Mouse (Mus musculus) myocyte (in vitro differentiated cells): ENCODE measurements around the gene Ccnd3. TPM values are rescaled to one million over a fixed set of nuclear protein-coding genes. Genes with fewer than 3 reads are reported as not detected.
"Not testable (repeated sequence)": the region's sequence is repeated elsewhere in the genome, so short reads cannot be mapped to it uniquely, and the experiment has no call there.

ENCODE experiments used
- H3K27me3 ChIP-seq: one replicate; pipeline ENCODE4 v1.6.1; 2011; ENCODE audit not compliant: control insufficient read depth, insufficient read depth, insufficient read length
- H3K36me3 ChIP-seq: one replicate; pipeline ENCODE4 v1.6.1; 2011; ENCODE audit not compliant: control insufficient read depth, insufficient read depth
- H3K4me2 ChIP-seq: one replicate; pipeline ENCODE4 v1.6.1; 2011; ENCODE audit warnings: low read depth, control low read depth
- H3K4me3 ChIP-seq: one replicate; pipeline ENCODE4 v1.5.1; 2011; ENCODE audit warnings: mild to moderate bottlenecking, control low read depth, moderate library complexity
- H3K79me2 ChIP-seq: one replicate; pipeline ENCODE4 v1.6.1; 2011; ENCODE audit not compliant: control insufficient read depth, insufficient read depth
- H3ac ChIP-seq: one replicate; pipeline ENCODE4 v1.6.1; 2011; ENCODE audit not compliant: control insufficient read depth, insufficient read length
- CEBPB ChIP-seq: IDR thresholded peaks from 2 replicates; pipeline ENCODE4 v1.6.1; 2011; ENCODE audit warnings: mild to moderate bottlenecking, moderate library complexity; ENCODE audit not compliant: poor library complexity, insufficient read depth, severe bottlenecking
- E2F4 ChIP-seq: IDR thresholded peaks from one replicate; pipeline ENCODE4 v1.6.1; 2011; ENCODE audit warnings: mild to moderate bottlenecking, control low read depth, moderate library complexity; ENCODE audit not compliant: insufficient read depth
- MAX ChIP-seq: IDR thresholded peaks from one replicate; pipeline ENCODE4 v1.6.1; 2011; ENCODE audit warnings: low read depth, mild to moderate bottlenecking, control low read depth
- MYOD1 ChIP-seq, 3 experiments: IDR thresholded peaks; one replicate each; pipeline ENCODE4 v1.6.1; 2011; ENCODE audit warnings: control low read depth in 2 of 3, low read depth in 2 of 3, mild to moderate bottlenecking in 2 of 3, moderate library complexity in 1 of 3; ENCODE audit not compliant: insufficient read length in 2 of 3, control insufficient read depth in 1 of 3
- MYOG ChIP-seq, 3 experiments: IDR thresholded peaks; one replicate each; pipeline ENCODE4 v1.6.1; 2011; ENCODE audit warnings: control low read depth in 2 of 3, low read depth in 2 of 3, mild to moderate bottlenecking in 2 of 3; ENCODE audit not compliant: insufficient read length in 2 of 3, control insufficient read depth in 1 of 3, insufficient read depth in 1 of 3
- POLR2A ChIP-seq: IDR thresholded peaks from one replicate; pipeline ENCODE4 v1.6.1; 2011; ENCODE audit warnings: low read depth, mild to moderate bottlenecking, control low read depth, moderate library complexity; ENCODE audit not compliant: insufficient read length
- POLR2AphosphoS2 ChIP-seq: IDR thresholded peaks from one replicate; pipeline ENCODE4 v1.6.1; 2011; ENCODE audit warnings: low read depth, control low read depth; ENCODE audit not compliant: insufficient read length
- REST ChIP-seq: IDR thresholded peaks from one replicate; pipeline ENCODE4 v1.6.1; 2011; ENCODE audit warnings: mild to moderate bottlenecking, control low read depth, moderate library complexity; ENCODE audit not compliant: insufficient read depth, insufficient read length
- SRF ChIP-seq: IDR thresholded peaks from one replicate; pipeline ENCODE4 v1.6.1; 2011; ENCODE audit warnings: low read depth; ENCODE audit not compliant: control insufficient read depth, insufficient read length
- TCF12 ChIP-seq: IDR thresholded peaks from one replicate; pipeline ENCODE4 v1.6.1; 2011; ENCODE audit warnings: mild to moderate bottlenecking, control low read depth; ENCODE audit not compliant: poor library complexity, insufficient read depth, severe bottlenecking
- TCF3 ChIP-seq: IDR thresholded peaks from one replicate; pipeline ENCODE4 v1.6.1; 2011; ENCODE audit warnings: low read depth, control low read depth; ENCODE audit not compliant: insufficient read length
- USF1 ChIP-seq: IDR thresholded peaks from one replicate; pipeline ENCODE4 v1.6.1; 2011; ENCODE audit warnings: low read depth, mild to moderate bottlenecking, control low read depth, moderate library complexity
- polyA plus RNA-seq: library from polyadenylated mRNA; unstranded; fragments of >200 nt; fragmentation: generic; extraction: Trizol; gene quantifications from one replicate; pipeline ENCODE4 v1.2.1, GENCODE M21; 2012; ENCODE audit warnings: missing spikeins

Gene Ccnd3
- polyA plus RNA-seq, 1 experiment = 858 TPM

DNA sequence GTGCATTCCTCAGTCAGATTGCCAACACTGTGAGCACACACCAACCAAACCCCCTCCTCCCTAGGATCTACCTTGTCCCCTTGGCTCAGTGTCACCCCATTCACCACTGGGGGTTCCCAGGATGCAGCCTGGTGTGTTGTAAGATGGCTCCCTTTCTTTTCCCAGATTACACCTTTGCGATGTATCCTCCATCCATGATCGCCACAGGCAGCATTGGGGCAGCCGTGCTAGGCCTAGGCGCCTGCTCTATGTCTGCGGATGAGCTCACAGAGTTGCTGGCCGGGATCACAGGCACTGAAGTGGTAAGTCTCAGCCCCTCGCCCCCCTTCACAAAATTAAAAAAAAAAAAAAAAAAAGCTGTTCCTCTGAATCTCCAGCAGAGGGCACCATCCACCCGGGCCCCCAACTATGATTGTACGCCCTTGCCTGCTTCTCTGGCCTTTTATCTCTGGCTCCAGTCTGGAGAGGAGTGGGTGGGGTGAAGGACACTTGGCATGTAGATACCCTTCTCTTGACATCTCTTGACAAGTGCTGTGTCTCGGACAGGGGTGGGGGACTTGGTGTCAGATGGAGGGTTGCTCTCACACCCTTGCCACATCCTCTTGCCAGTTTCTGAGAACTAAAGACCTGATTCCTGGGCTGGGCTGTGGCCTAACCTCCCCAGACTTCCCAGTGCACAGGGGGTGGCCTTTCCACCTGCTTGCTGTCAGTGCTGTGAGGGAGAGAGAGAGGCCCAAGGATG is 93.2 kb downstream of the Ccnd3 start:
- H3K27me3 ChIP-seq = no peaks in the 10 kb centered on the region
- H3K4me3 ChIP-seq = peak overlapping the region; percentile 100
- peak overlapping the region; percentile 81 for H3K4me2 ChIP-seq
- no peak overlapping the region for H3ac ChIP-seq
- peak; percentile 38 for TF ChIP-seq POLR2A
- TF ChIP-seq POLR2AphosphoS2 = peak; percentile 86
- TF ChIP-seq CEBPB = no peak
- no peak for TF ChIP-seq REST
- peak in 1 of 3 experiments; percentile 70 for TF ChIP-seq MYOG (IDR thresholded peaks at IDR 0.05; ENCODE audit: control insufficient read depth in 1 of 3, insufficient read depth in 1 of 3, insufficient read length in 2 of 3, low read depth in 2 of 3)
- peak; percentile 2 for TF ChIP-seq TCF12
- TF ChIP-seq MYOD1 (IDR thresholded peaks at IDR 0.05; ENCODE audit: control insufficient read depth in 1 of 3, insufficient read length in 2 of 3, low read depth in 2 of 3) = peak in 2 of 3 experiments; percentile 61 to 72
- peaks cover 23% of the 10 kb centered on the region for H3K79me2 ChIP-seq
- H3K36me3 ChIP-seq = peaks cover 28% of the 10 kb centered on the region

DNA sequence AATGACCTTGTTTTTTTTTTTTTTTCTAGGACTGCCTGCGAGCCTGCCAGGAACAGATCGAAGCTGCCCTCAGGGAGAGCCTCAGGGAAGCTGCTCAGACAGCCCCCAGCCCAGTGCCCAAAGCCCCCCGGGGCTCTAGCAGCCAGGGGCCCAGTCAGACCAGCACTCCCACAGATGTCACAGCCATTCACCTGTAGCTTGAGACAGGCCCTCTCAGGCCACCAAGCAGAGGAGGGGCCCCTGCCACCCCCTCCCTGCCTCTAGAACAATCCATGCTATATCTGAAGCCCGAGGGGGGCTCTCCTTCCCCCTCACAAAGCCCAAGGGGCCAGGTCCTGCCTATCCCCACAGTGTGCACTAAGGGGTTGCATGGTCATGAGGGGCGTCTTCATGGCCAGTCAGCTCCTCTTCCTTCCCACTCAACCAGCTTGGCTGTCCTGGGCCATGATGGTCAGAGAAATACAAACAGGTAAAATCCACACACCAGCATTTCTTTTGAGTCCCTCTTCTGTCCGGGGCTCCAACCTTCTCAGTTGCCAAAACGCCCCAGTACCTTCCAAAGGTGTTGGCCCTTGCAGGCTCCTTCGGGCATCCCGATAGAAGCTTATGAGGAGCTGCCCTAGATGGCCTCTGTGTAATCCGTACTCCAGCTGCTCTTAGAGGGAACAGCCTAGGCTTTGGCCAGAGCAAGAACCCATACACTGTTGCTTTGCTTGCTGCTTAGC is 93.9 kb downstream of the Ccnd3 start:
- Histone ChIP-seq H3K79me2 (peaks cover 21% of the 10 kb centered on the region), H3K36me3 (peaks cover 28% of the 10 kb centered on the region)
- H3ac ChIP-seq, H3K27me3 ChIP-seq, H3K4me3 ChIP-seq, H3K4me2 ChIP-seq: not testable (repeated sequence)
- TF ChIP-seq POLR2AphosphoS2 = peak; percentile 18

DNA sequence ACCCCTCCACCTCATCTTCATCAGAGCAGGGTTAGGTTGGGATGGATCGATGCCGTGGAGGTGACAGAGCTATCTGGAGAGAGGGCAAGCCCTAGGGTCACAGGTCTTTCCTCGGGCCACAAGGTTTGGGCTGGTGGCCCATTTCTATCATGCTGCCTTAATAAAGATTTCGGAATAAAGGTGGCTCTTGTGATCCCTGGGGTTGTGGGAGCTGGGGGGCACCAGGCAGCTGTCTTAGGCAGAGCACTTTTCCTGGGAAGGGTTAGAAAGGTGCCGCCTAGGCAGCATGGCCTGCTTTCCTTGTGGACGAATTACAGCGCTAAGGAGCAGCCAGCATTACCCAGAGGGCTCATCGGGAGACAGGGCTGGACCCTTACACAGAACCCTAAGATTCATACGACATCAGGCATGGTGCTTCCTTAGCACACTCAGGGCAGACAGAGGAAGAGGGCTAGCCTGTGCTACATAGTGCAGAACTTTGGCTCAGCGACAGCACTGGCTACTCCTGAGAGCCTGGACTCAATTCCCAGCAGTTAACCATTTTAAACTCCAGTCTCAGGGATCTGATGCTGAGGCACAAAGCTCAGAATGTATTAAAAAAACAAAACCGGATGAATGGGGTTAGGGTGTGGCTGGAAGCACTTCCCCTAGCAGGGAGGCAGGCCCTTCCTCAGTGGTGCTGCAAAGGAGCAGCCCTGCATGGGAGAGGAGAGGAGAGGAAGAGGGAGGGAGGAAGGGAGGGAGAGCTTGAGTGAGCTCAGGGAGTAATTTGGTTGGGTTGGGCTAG is 94.9 kb downstream of the Ccnd3 start:
- H3K36me3 ChIP-seq = peaks cover 28% of the 10 kb centered on the region
- H3K4me3 ChIP-seq = no peak overlapping the region
- H3K79me2 ChIP-seq = peaks cover 11% of the 10 kb centered on the region
- TF ChIP-seq POLR2AphosphoS2 (peak; percentile 90), POLR2A (peak; percentile 59), REST (no peak), SRF (no peak), TCF3 (no peak)
- H3K4me2 ChIP-seq = no peak overlapping the region
- H3K27me3 ChIP-seq = no peaks in the 10 kb centered on the region
- no peak overlapping the region for H3ac ChIP-seq

DNA sequence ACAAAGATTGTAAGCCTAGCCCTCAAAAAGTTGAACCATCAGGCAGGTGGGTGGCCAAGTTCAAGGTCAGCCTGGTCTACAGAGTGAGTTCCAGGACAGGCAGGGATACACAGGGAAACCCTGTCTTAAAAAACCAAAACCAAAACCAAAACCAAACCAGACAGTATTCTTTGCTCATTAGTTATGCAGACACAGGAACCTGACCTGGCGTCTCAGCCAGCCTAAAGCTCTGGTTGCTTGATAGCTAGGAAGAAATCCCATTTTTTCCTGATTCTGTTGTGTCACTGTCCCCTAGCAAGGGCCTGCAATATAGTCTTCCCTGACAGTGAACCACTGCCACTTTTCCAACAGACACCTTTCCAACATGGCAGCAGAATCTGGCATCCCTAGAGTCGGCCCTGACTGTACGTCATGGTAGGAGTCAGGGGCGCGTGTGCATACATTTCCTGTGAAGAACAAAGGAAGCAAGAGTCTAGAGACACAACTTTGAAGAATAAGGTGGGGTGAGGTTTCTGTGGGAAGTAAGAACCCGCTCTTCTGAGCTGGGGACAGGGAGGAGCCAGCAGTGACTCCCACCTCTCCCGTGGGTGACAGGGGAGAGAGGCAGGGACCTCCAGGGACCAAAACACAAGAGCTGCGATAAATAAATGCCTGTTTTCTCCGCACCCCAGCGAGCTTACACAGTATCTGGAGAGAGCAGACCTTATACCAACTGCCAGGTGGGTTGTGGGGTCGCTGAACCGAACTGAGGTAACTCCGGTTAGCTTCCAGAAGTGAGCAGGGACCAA is 95.9 kb downstream of the Ccnd3 start:
- H3K4me2 ChIP-seq = no peak overlapping the region
- no peak for TF ChIP-seq TCF3
- no peak for TF ChIP-seq CEBPB
- TF ChIP-seq USF1 = no peak
- TF ChIP-seq TCF12 = no peak
- TF ChIP-seq REST = no peak
- TF ChIP-seq E2F4 = no peak
- no peak for TF ChIP-seq POLR2AphosphoS2
- no peak for TF ChIP-seq MYOG (IDR thresholded peaks at IDR 0.05; ENCODE audit: control insufficient read depth in 1 of 3, insufficient read depth in 1 of 3, insufficient read length in 2 of 3, low read depth in 2 of 3)
- TF ChIP-seq MYOD1 (IDR thresholded peaks at IDR 0.05; ENCODE audit: control insufficient read depth in 1 of 3, insufficient read length in 2 of 3, low read depth in 2 of 3) = no peak
- TF ChIP-seq POLR2A = no peak
- TF ChIP-seq SRF = no peak
- no peak for TF ChIP-seq MAX
- H3K36me3 ChIP-seq = peaks cover 28% of the 10 kb centered on the region
- H3ac ChIP-seq = no peak overlapping the region
- H3K27me3 ChIP-seq = no peaks in the 10 kb centered on the region
- H3K4me3 ChIP-seq = no peak overlapping the region
- peaks cover 9% of the 10 kb centered on the region for H3K79me2 ChIP-seq
